Mouse (Mus musculus) heart, adult 8-10 months (tissue): ENCODE data around the gene Gm20518. TPM values are rescaled to one million over a fixed set of nuclear protein-coding genes. Genes with fewer than 3 reads are reported as not detected.

Source experiments
- DNase-seq: peaks from one replicate; pipeline ENCODE4 v3.0.0; 2022; ENCODE audit warnings: low spot score
- total RNA-seq, 4 experiments: library from RNA; stranded (reverse); gene quantifications; 2 replicates each; pipeline ENCODE4 v1.2.4; 2022

The Gm20518 gene
- total RNA-seq, 4 experiments from 2014 or later, result 0.13 to 0.65 (median 0.28) TPM

DNA sequence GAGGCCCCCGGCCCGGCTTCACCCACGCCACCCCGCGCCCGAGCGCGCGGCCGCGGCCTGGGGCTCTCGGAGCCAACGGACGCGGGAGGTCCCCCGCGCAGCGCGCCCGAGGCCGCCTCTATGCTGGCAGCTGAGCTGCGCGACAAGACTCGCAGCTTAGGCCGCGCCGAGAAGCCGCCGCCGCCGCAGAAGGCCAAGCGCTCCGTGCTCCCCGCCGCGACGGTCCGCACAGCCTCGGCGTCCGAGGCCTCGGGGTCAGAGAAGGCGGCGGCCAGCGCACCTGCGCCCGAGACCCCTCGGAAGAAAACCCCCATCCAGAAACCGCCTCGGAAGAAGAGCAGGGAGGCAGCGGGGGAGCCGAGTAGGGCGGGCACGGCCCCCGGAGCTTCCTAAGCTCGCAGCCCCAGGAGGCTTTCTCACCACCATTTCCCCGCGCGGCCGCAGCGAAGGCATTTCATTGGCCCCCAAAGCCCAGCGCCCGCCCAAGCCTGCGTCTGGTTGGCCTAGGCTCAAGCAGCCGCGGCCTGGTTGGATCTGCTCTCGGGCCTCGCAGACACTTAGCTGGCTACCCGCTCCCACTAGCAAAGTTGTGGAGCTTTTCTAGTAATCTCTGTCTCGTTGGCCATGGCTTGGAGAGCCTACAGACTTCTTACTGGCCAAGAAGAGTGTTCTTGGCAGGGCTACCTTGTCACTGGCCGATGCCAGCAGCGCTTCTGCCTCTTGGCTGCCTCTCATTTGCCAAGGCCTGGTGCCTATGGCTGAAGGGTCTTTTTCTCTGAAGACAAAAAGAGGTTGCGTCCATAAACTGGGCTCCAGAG is 84.1 kb downstream of the Gm20518 start:
- DNase-seq, result peak; percentile 80

DNA sequence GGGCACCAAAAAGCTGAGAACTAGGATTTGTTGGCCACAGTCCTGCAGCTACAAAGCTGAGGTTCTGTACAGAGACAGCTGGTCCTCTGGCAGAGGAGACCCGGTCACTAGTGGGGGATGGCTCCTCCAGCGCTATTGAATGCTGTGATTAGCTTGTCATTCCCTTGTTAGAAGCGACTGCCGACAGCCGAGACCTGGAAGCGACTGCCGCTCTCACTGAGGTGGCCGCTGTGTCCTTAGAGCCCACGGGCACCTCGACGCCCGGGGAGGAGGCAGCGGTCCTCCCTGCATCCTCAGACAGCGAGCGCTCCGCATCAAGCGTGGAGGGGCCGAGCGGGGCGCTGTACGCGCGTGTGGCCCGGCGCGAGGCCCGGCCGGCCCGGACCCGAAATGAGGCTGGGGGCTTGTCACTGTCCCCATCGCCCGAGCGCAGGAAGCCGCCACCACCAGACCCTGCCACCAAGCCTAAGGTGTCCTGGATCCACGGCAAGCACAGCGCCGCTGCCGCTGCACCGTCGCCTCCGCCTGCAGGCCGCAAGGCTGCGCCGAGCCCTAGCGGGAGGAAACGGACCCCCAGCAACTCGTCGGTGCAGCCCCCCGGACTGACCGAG is 84.8 kb downstream of the Gm20518 start:
- no peak for DNase-seq

DNA sequence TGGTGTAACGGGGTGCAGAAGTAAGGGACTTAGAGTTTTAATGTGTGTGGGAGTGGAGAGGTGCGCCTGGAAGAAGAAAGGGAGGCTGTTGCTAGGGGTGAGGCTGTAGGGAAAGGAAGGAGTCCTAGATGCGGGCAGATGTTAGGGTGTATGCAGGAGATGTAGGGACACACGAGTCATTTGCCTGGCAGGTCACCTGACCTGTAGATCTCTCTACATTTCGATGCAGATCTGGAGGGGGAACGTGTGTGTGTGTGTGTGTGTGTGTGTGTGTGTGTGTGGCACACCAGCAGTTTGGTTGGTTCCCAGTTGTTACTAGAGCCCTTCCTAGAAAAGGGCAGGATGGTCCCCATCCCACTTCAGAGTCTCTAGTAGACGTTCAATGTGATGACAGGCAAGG is 86.5 kb downstream of the Gm20518 start:
- no peak for DNase-seq

DNA sequence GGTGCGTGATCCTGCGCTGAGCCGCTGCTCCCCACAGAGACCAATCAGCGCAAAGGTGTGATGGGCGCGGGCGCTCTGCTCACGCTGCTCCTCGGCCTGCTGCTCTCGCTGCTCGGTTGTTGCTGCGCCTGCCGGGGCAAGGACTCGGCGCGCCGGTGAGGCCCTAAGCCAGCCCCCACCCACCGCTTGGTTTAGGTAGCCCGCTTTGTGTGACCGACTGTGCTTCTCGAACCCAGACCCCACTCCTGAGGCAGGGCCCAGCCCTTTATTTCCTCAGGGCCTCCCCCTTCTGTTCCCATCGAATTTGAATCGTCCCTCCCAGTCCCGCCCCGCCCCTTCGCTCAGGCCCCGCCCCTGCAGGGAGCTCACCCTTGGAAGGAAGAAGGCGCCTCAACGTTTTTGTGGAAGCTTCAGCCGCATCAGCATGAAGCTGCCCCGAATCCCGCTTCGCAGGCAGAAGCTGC is 87.0 kb downstream of the Gm20518 start:
- DNase-seq, result no peak

DNA sequence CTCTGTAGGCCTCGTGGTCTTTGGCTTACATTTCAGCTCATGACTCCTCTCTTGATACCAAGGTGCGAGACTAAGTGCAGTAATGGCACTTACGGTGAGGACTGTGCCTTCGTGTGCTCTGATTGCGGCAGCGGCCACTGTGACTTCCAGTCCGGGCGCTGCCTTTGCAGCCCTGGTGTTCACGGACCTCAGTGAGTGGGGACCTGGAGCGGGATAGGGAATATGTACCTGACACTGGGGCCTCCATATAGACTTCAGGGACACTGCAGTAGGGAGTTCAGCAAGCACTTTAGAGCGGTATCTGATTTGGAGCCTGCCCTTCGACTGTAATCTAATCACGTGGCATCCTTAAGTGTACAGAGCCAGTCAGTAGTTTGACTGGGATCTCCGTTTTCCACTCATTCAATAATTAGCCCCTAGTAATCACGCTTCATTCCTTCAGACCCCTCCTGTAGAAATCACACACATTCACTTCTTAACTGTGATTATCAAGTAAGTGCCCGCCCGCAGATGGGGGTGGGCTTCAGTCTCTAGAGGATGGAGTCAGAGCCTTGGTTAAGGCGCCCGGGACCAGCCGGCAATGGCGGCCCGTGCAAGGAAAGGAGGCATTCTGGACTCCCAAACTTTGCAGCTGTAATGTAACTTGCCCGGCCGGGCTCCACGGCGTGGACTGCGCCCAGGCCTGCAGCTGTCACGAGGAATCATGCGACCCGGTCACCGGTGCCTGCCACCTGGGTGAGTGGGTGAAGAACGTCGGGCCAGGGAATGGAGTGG is 87.6 kb downstream of the Gm20518 start:
- no peak for DNase-seq

DNA sequence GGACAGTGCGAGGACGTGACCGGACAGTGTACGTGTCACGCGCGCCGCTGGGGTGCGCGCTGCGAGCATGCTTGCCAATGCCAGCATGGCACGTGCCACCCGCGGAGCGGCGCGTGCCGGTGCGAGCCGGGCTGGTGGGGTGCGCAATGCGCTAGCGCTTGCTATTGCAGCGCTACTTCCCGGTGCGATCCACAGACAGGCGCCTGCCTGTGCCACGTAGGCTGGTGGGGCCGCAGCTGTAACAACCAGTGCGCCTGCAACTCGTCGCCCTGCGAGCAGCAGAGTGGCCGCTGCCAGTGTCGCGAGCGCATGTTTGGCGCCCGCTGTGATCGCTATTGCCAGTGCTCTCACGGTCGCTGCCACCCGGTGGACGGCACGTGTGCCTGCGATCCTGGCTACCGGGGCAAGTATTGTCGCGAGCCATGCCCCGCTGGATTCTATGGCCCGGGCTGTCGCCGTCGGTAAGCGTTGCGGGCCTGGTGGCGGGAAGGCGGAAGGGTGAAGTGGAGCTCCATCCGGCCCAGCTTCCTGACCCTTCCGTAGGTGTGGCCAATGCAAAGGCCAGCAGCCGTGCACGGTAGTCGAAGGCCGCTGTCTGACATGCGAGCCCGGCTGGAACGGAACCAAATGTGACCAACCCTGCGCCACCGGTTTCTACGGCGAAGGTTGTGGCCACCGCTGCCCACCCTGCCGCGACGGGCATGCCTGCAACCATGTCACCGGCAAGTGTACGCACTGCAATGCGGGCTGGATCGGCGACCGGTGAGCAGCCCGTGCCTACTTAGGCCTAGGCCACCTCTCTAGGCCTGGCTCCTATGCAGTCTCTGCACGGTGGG is 88.4 kb downstream of the Gm20518 start:
- no peak for DNase-seq

DNA sequence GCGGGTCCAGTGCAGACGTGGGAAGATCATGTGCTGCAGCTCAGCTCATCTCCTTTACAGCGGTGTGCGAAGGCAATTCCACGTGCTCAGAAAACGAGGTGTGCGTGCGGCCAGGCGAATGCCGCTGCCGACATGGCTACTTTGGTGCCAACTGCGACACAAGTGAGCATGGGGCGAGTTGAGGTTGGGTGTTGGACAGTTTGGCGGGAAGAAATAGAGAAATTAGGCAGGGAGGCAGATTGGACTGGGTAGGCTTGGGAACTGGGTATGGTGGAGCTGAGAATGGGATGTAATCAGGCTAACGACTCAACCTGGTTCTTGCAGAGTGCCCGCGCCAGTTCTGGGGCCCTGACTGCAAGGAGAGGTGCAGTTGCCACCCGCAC is 89.0 kb downstream of the Gm20518 start:
- no peak for DNase-seq

DNA sequence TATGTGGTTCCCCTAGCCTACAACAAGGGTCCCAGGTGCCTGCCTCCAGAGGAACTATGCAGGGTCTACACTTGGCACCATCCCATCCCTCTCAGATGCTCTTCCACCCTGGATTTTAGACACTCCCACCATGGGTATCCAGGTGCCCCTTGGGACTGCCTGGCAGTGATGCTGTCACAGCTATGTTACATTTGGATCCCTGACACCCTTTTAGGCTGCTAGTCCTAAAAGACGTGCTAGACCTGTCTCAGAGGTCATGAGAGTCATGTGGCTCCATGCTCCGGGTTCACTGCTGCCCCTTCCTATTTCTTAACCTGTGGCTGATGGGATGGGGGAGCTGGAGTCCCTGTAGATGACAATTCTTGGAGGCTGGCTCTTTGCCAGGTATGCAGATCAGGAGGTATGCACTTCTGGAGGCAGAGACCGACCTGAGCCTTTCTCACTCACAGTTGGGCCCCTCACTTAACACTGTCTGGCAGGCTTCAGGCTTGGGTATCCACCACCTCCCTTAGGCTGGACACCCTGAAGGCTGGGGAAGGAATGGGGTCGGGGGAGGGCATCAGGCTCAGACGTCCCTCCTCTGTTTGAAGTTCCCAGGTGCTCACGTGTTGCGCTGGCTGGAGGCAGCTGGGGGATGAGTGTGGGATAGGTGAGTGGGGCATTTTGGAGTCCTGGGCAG is 89.6 kb downstream of the Gm20518 start:
- DNase-seq, result no peak

DNA sequence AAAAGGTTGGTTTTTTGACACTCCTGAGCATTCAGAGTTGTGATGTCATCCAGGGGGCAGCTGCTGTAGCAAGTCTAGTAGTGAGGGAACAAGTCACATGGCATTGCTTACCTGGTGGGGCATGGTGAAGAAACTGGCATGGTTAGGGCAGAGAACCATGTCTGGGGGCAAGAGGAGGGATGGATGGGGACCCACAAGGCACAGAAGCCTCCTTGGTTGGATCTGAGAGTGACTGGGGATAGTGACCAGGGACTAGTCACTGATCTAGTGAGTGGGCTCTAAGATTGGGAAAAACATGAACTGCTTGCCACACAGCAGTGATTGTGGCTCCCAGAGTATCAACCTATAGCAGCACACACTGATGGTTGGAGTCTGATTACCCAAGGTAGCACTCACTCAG is 91.9 kb downstream of the Gm20518 start:
- DNase-seq, result no peak

DNA sequence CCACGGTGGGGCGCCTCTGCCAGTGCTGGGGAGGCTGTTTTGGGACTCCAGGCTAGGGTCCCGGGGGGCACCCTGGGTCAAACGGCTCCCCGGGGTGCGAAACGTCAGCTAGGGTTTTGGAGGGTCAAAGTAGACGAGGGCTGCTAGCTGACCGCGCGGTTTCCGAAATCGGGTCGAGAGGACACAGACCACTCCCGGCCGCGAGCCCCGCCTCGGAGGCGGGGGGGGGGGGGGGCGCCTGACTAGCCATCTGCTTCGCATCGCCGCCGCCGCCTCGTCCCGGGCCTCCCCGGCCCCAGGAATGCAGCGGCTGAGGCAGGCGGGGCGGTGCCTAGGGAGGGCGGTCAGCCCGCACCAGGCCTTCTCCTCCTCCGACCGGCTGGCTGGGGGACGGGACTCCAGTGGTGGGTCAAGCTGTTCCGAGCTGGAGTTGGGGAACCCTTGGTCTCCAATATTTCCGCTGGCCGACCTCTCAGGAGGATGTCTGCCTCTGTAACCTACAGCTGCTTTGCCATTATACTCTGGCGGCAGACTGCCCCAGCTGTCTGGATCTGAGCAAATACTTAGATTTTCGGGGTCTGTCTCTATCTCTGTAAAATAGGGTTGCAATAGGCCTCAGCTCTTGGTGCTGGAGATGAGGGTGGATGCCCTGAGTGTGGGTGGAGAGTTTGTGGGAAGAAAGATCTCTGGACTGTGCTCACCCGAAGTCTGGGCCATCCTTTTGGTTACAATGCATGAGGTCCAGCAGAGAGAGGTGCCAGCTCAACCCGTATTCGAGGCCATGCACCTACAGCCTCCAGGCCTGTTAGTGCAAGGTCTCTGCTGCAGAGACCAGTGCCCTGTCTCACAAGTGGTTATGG is 92.9 kb downstream of the Gm20518 start:
- DNase-seq, result no peak

DNA sequence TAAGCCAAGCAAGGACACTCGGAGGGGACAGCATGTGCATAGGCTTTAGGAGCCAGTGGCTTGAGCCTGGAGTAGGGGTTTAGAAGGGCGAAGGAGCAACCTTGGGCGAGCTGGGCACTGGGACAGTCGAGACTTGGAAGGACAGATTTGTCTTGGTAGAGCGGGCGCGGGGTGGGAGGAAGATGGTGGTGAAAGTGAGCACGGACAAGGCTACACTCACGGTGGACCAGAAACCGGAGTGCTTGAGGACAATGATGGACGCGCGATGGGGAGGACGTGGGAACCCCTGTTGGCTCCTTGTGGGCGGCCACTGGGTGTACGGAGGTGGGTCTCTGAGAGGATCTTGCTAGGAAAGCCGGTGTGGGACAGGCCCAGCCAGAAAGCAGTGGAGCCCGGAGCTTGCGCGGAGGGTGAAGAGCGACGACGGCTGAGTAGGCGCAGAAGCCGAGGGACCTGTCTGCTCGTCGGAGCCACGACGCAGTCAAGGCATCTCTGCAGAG is 93.6 kb downstream of the Gm20518 start:
- no peak for DNase-seq

DNA sequence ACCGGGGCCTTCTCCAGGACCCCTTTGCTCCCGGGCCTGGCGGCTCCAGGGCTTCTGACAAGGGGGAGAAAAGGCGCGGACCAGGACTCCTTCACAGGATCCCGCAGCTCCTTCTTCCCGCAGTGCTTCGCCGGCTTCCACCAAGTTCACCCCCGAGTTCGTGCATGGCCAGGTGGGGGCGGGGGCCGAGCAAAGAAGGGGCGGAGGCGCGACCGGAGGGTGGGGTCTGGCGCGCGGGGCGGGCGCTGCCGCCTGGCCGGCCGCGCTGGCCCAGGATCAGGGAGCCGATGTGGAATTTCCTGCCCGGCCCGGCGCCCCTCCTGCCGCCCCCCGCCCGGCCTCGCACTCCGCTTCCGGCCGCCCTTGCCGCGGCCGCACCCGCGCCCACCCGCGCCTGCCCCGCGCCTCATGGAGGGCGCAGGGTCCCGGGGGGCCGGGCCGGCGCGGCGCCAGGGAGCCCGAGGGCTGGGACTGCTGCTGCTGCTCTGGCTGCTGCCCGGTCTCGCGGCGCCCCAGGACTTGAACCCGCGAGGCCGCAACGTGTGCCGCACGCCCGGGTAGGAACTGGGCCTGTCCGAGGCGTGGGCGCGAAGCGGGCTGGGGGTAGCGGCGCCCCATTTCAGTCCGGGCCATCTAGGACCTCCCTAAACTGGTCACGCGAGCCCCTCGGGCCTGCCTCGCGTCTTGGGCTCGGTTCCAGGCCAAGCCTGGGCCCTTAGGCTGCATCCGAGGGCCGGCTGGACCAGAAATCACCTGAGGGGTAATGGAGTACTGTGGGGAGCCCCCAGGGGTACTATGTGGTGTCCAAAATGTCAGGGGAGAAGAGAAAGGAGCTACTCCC is 94.3 kb downstream of the Gm20518 start, which contains the start of gene Scarf2:
Gene Scarf2, plus strand, starts transcription at position 312 of the 841 bp plus-strand sequence.
- DNase-seq, result no peak

DNA sequence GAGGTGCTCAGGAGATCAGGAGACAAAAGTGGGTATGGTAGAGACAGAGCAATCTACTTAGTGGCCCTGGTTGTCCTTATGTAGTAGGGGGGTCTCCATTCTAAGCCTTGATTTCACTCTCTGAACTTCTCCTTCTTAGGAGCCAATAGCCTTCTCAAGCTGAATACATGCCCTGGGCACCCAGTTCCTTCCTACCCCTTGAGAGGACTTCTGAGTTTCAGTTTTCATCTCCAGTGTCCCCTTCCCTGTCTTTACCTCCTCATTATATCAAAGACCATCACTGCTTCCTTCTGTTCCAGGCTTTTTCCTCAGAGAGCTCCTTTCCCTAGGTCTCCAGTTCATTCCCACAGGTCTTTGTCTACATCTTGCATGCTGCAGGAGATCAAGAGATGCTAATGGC is 95.0 kb downstream of the Gm20518 start:
- DNase-seq, result no peak

DNA sequence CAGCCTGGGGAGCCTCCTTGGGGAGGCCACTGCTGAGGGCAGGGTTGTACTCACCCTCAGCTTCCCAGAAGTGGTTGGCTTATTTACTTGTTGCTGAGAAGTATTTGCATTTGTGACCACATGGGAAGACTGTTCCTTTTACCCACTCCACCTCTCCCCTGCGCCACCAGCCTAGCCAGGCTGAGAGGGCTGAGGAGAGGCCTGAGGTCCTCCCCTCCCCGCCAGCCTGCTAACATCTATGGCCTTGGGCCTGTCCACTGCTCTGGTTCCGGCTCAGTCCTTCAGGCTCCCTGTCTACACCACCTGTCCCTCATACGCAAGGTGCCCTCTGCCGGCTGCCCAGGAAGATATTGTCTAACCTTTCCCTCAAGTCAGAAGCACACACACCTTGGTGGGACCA is 95.8 kb downstream of the Gm20518 start:
- DNase-seq, result no peak

DNA sequence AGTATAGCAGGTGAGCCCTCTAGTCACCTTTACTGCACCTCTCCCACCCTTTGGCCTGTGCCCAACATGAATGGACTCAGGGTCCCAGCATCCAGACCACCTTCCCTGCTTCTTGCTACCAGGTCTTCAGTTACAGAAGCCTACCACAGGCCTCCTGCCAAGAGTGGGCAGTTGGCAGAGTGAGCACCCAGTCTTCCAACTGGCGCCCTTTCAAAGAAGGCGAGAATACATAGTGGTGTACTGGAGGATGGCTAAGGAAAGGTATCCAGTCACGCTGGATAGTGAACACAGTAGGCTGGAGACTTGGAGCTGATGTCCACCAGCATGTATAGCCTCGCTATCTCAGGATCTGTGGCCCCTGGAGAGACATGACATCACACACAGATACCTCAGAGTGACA is 97.4 kb downstream of the Gm20518 start:
- DNase-seq, result no peak

DNA sequence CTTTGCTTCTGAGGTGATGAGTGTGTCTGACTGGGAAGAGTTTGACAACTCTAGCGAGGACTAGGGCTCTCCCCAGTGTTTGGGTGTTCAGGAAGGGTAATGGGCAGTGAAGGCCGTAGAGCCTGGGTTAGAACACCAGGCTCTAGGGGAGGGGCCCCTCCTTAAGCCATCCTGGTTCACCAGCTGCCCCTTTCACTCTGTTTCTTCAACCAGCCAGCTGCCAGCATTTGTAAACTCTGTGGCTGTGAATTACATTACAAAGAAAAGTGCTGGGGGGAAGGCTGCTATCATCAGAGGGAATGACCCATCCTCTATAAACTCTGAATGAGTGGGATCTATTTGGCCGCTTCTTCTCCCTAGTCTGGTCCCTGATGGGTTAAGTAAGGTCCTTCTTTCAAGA is 98.7 kb downstream of the Gm20518 start:
- no peak for DNase-seq

DNA sequence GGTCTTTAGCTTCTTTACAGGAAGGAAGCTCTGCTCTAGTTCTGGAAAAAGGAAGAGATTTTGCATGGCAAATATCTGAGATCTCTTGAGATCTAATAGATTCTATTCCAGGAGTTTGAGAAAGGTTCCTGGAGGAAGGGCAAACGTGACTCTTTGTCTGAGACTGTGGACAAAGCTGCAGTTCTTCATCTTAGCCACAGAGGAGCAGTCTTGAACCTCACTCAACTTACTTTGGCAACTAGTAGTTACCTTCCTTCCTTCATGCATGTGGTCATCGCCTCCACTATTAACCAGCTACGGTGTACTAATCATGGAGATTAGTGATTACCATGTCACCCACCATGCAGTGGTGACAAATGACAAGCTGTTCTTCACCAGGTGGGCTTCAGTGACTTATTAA is 106.1 kb downstream of the Gm20518 start:
- no peak for DNase-seq
